Mouse (Mus musculus) activated CD4-positive, CD25-positive, alpha-beta regulatory T cell, adult 4 months (primary cell): Measurements from ENCODE around the gene Psmb7. TPM values are rescaled to one million over a fixed set of nuclear protein-coding genes. Genes with fewer than 3 reads are reported as not detected.

Experiments
- ATAC-seq: one replicate; pipeline ENCODE4 v1.8.0; 2017
- polyA plus RNA-seq, 2 experiments: library from polyadenylated mRNA; unstranded; fragments of 100-300 nt; shearing (Covaris generic); gene quantifications; one replicate each; pipeline ENCODE4 v1.2.1; 2017

Gene Psmb7
- polyA plus RNA-seq, 2 experiments from 2014 or later: 116 to 139 TPM

GRCm38 (mm10) chr2:38591751-38592459, 52.0 kb downstream of the Psmb7 start:
- ATAC-seq: peak; percentile 36

GRCm38 (mm10) chr2:38586733-38587132, 57.2 kb downstream of the Psmb7 start:
- ATAC-seq: no peak

- ATAC-seq: no peak
Measured at GRCm38 (mm10) chr2:38585379-38585736, 58.5 kb downstream of the Psmb7 start.

GRCm38 (mm10) chr2:38584514-38585378, 59.1 kb downstream of the Psmb7 start:
- ATAC-seq: no peak

- no peak for ATAC-seq
Measured at GRCm38 (mm10) chr2:38583982-38584381, 59.9 kb downstream of the Psmb7 start.

GRCm38 (mm10) chr2:38579528-38579927, 64.4 kb downstream of the Psmb7 start:
- ATAC-seq: no peak

- ATAC-seq: no peak
Measured at GRCm38 (mm10) chr2:38578602-38579521, 65.0 kb downstream of the Psmb7 start.

- no peak for ATAC-seq
Measured at GRCm38 (mm10) chr2:38574697-38575096, 69.2 kb downstream of the Psmb7 start.

- ATAC-seq: no peak
Measured at GRCm38 (mm10) chr2:38571971-38572601, 71.8 kb downstream of the Psmb7 start.

GRCm38 (mm10) chr2:38562596-38562995, 81.3 kb downstream of the Psmb7 start:
- ATAC-seq: no peak

- ATAC-seq: no peak
Measured at GRCm38 (mm10) chr2:38560296-38561227, 83.3 kb downstream of the Psmb7 start.

GRCm38 (mm10) chr2:38556721-38557120, 87.2 kb downstream of the Psmb7 start:
- ATAC-seq: no peak

- no peak for ATAC-seq
Measured at GRCm38 (mm10) chr2:38555659-38556058, 88.2 kb downstream of the Psmb7 start.

- no peak for ATAC-seq
Measured at GRCm38 (mm10) chr2:38554226-38554995, 89.5 kb downstream of the Psmb7 start.

GRCm38 (mm10) chr2:38552004-38552443, 91.9 kb downstream of the Psmb7 start:
- ATAC-seq: no peak

- peak; percentile 87 for ATAC-seq
Measured at GRCm38 (mm10) chr2:38547793-38548517, 95.9 kb downstream of the Psmb7 start.

- no peak for ATAC-seq
Measured at GRCm38 (mm10) chr2:38546748-38547147, 97.1 kb downstream of the Psmb7 start.

- no peak for ATAC-seq
Measured at GRCm38 (mm10) chr2:38546222-38546621, 97.7 kb downstream of the Psmb7 start.

- ATAC-seq: no peak
Measured at GRCm38 (mm10) chr2:38545706-38546105, 98.2 kb downstream of the Psmb7 start.

- ATAC-seq: no peak
Measured at GRCm38 (mm10) chr2:38544982-38545381, 98.9 kb downstream of the Psmb7 start.
